Mouse (Mus musculus) heart, adult 9 months (tissue): ENCODE measurements around the gene Hnrnpd.

Source experiments
- DNase-seq, 2 experiments: peaks; one replicate each; pipeline ENCODE4 v3.0.0; 2022; ENCODE audit warnings: low spot score in 2 of 2

The Hnrnpd gene

GRCm38 (mm10) chr5:99959236-99959936, 19.4 kb downstream of the Hnrnpd start:
- no peak for DNase-seq

- DNase-seq, result no peak
Measured at GRCm38 (mm10) chr5:99958666-99959065, 20.1 kb downstream of the Hnrnpd start.

DNA sequence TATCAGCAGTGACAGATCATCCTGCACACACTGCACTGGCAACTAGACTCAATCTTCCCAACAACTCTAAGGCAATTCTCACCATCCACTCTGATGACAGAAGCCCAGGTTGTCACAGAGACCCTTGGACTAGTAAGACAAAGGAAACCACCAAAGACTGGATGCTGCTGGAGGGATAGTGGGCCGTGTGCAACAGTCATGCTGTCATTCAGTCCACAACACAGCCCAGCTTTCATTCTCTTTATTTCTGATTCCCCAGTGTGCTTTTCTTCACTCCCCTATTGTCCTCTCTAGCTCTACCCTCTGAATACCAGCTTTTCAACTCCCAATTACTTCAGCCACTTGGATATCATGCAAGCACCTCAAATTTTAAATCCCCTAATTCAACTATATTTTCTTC, 24.9 kb downstream of the Hnrnpd start:
- no peak for DNase-seq

- DNase-seq, result no peak
Measured at GRCm38 (mm10) chr5:99952513-99952912, 26.2 kb downstream of the Hnrnpd start.

DNA sequence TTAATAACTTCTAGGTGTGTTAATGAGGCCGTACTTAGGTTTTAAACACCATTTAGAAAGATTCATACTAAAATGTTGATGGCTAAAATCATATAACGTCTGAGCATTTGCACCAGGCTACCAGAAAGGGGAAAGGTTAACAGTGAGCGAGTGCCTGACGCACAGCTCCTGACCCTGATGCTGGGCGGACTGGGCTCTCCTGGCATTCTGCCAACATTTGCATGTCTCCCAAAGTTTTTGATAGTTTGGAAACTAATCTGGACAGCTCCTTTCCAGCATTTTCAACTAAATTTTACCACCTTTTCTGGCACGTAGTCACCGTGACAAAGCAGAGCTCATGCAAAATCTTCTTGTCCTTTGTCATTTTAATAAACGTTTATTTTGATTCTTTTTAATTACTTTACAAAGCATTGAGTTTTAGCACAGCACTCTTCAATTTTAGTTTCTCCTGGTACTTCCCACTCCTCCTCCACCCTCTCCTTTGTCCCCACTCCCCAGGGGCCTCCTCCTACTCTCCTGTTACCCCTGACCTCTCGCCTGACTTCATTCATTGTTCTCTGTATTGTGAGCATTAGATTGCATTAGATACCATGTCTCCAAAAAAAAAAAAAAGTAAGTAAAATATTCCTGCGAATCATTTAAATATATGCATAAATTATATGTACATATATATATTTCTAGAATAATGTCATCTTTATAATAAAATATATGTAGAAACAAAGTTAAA, 36.8 kb downstream of the Hnrnpd start:
- no peak for DNase-seq

DNA sequence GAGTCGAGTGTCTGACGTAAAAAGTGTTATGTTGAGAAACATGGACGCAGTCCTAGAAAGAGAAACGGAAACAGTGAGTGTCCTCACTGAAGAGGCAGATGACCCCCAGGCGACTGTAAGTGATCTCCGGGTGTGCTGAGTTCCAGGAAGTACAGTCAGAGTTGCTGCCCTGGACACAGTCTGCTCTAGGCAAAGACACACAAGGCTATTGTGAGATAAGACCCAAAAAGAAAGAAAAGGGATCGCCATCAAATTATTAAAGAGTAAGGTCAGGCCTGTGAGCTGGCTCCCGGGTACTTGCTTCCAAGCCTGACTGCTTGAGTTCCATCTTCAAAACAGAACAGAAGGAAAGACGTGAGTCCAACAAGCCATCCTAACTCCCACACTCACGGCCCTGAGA, 37.5 kb downstream of the Hnrnpd start:
- no peak for DNase-seq

DNA sequence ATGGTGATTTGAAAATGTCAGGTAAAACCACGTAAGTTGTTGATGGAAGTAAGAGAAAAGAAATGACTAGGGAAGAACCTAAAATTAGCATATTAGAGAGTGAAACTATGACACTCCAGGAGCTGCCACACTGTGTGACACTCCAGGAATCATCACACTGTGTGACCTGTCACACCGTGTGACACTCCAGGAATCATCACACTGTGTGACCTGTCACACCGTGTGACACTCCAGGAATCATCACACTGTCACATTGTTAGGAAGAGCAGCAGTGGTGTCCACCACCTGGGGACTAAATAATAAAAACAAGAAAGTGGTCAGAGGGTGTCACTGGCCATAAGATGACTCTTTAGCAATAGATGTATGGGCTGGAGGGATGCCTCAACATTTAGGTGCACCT, 39.3 kb downstream of the Hnrnpd start:
- no peak for DNase-seq

DNA sequence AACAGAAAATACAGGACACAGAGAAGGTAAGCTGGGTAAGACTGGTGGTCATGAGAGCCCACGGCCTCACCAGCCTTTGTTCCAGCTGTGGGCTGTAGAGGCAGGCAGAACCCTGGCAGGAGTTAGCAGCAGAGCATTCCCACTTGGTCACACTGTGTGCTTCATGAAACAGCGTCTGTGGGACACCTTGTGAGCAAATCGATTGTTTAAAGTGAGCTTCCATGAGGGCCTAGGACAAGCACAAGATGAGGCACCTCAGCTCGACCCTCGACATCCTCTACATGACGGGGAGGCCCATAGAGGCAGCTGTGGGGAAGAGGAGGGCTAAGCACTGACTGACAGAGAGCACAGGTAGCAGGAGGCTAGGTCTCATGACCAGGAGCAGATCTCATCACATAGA, 46.8 kb downstream of the Hnrnpd start:
- no peak for DNase-seq

DNA sequence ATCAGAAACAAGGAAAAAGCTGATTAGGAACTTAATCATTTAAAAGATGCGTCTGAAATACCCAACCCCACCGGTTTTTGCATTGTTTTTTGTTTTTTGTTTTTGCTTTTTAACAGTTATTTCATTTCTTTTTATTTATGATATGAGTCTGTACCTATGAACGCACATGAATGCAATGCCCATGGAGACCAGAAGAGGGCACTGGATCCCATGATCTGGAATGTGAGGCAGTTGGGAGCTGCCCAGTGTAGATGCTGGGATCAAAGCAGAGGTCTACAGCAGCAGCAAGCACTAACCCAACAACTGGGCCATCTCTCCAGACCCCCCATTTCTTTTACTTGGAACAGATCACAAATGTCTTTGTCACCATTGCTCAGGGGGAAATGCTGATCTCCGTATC, 50.8 kb downstream of the Hnrnpd start:
- peak in 1 of 2 experiments; percentile 31 for DNase-seq

GRCm38 (mm10) chr5:99922033-99922432, 56.7 kb downstream of the Hnrnpd start:
- DNase-seq, result no peak

DNA sequence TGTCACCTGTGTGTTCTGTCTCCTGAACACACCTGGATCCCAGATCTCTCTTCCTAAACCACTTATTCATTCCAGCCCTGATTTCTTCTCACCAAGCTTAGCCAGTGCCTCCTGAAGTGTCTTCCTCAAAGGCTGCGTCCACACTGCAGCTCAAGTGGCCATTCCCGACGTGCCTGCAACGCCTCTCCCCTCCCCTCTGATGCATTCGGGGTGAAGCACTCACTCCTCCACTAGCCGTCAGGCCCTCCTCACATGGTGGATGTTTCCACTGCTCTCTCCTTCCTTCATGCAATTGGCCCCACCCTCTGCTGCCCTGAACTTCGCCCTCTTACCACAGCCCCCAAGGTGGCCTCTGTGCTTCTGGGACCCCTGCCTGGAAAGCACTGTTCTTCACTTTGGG, 63.2 kb downstream of the Hnrnpd start:
- no peak for DNase-seq

DNA sequence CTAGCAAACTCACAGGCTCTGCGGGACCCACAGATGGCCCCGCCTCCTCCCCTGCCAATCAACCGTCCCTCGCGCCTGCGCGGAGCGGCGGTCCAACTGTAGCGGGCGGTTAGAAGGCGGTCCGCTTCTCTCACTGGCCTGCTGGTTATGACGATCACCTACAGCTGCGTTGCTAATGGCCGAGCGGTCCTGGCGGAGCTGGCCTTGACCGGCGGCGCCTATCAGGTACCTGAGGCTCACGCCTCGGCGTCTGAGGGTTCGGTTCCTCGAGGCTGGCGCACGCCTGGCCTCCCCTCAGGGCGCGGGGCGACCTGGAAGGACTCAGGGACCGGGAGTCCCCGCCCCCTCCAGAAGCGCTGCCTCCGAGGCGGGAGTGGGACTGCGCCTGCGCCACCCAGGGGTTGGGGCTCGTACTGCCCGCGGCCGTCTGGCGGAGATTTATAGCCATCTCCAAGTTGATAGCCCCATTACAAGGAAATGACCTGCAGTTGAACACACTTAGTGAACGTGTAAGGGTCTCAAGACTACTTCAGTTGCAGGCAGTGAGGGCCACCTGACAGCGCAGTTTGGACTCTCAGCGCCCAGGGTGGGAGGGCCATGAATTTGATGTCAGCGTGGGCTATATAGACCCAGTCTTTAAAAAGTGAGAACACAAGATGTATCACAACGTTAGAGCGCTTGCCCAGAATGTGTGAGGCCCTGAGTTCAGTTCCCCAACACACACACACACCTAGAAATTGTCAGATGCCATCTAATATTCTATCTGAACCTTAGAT, 72.4 kb downstream of the Hnrnpd start, which contains the start of gene Vamp9:
TSS of gene Vamp9 (plus strand) at position 74 of the 776 bp plus-strand sequence.
- DNase-seq, result peak; percentile 97
